Mouse (Mus musculus): ENCODE data around the gene Magi1.

DNA sequence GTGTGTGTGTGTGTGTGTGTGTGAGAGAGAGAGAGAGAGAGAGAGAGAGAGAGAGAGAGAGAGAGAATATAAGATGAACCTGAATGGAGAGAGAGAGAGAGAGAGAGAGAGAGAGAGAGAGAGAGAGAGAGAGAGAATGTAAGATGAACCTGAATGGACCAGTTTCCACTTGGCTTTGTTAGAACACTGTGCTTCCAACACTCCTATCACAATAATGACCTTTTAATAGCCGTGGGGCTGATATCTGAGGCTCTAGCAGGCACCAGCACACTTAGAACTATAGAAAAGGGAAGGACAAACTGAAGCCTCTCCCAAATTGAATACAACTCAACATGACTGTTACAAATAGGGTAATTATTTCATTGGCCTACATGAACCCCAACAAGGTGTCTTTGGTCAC lies 321.9 kb downstream of the Magi1 start:
- TF ChIP-seq CTCF (IDR thresholded peaks at IDR 0.05; ENCODE audit: borderline replicate concordance, insufficient read depth, low read length) (no peak), POLR2A (IDR thresholded peaks at IDR 0.05; ENCODE audit: low read depth, low read length) (no peak)
